Mouse (Mus musculus) layer of hippocampus, adult 2 months (tissue): Measurements from ENCODE around the gene Slc22a7. TPM values are rescaled to one million over a fixed set of nuclear protein-coding genes. Genes with fewer than 3 reads are reported as not detected.

Source experiments
- DNase-seq, 2 experiments: peaks; one replicate each; pipeline ENCODE4 v3.0.0; 2022; ENCODE audit warnings: low spot score in 2 of 2
- H3K27ac ChIP-seq: fragments of 200-600 bp; 2 replicates; pipeline ENCODE4 v1.8.1; 2022
- H3K4me3 ChIP-seq: fragments of 200-600 bp; 2 replicates; pipeline ENCODE4 v1.8.1; 2022; ENCODE audit warnings: mild to moderate bottlenecking
- CTCF ChIP-seq: fragments of 200-600 bp; conservative IDR thresholded peaks from 2 replicates; pipeline ENCODE4 v1.8.1; 2022; ENCODE audit warnings: antibody characterized with exemption, mild to moderate bottlenecking, moderate library complexity
- long read RNA-seq, 2 experiments: library from polyadenylated mRNA; stranded (forward); transcript quantifications; one replicate each; pipeline ENCODE4 v2.0.0; 2021; ENCODE audit warnings: borderline mapping rate in 2 of 2
- total RNA-seq, 2 experiments: library from RNA; stranded (reverse); gene quantifications; 2 replicates each; pipeline ENCODE4 v1.2.3; 2021

The Slc22a7 gene
- total RNA-seq = under 1 TPM in 1 of 2 experiments, not detected in 1; 0.28 TPM
- long read RNA-seq, experiment 1 = 0 reads
- long read RNA-seq, experiment 2 = 0 reads

DNA sequence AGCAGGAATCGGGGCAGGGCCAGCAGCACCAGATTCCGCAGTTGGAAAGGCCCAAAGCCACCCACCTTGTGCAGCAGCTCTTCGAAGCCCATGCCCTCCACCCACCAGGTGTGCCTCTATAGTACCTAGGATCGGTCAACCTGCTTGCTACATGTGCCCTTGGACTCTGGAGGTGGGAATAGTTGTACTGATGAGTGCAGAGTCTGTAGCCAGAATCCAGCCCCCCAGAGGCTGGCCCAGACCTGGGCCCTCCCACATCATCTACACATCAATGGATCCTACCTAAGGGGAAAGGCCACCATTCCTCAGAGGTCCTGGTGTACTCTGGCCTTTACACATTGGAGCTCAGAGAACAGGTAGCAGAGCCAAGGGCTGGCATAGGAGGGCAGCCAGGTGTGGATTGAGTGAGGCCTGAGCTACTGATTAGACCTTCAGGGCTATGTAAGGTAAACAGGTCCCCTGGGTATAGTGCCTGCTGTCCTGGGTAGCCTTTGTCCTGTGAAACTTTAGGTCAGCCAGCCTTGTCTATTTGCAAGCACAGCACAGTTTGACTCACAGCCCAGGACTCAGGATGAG, at the start of gene Slc22a7:
Gene Slc22a7 (minus strand): TSS at position 160 of the 576 bp plus-strand sequence.
- DNase-seq = no peak
- Histone ChIP-seq H3K27ac (no peak within 1 kb of the TSS), H3K4me3 (no peak within 1 kb of the TSS)
- no peak for TF ChIP-seq CTCF

DNA sequence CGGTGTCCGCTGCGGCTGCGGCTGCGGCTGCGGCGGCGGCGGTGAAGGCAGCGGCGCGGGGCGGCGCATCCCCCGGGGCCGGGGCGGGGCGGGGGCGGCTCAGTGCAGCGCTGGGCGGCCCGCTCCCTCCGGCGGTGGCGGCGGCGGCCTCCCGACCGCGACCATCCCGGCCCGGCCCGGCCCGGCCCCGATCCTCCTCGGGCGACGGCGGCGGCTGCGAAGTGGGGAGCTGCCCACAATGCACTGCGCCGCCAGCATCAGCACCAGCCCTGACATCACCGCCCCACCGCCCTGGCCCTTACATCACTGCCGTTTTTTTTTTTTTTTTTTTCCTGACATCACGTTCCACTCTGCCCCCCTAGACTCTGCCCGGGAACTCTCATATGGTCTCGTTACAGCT, 49.2 kb upstream of the Slc22a7 start, which contains the start of gene Ttbk1:
Gene Ttbk1 (minus strand): TSS at position 245 of the 400 bp plus-strand sequence.
- DNase-seq = peak; percentile 61 to 65
- Histone ChIP-seq H3K27ac (peak within 1 kb of the TSS; percentile 89), H3K4me3 (peak within 1 kb of the TSS; percentile 72)
- no peak for TF ChIP-seq CTCF

GRCm38 (mm10) chr17:46486995-46487394, 48.7 kb upstream of the Slc22a7 start:
- TF ChIP-seq CTCF = no peak
- peak overlapping the region; percentile 72 for H3K4me3 ChIP-seq
- no peak for DNase-seq
- peak overlapping the region; percentile 89 for H3K27ac ChIP-seq

- TF ChIP-seq CTCF = peak; percentile 54
- no peak for DNase-seq
- Histone ChIP-seq H3K27ac (peak overlapping the region; percentile 47; the same call in 1 of the 2 replicates), H3K4me3 (peak overlapping the region; percentile 66)
Measured at GRCm38 (mm10) chr17:46484461-46484875, 46.2 kb upstream of the Slc22a7 start.

DNA sequence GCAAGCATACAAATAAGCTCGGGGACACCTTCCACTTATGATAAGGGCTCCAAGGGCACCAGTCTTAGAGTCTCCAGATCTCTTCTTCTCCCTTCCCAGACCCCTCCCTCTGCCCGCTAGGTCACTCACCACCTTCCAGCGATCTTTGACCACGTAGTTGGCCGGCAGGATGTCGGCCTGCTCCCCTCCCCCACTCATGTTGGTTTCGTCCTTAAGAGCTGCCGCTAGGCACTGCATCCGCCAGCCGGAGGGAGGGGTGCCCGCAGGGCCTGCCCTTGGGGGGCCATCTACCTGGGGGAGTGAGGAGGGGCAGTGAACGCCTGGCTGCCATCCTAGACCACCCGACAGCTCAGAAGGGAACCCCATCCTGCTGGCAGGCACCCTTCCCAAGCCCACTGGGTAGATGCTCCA, 45.8 kb upstream of the Slc22a7 start:
- Histone ChIP-seq H3K4me3 (peak overlapping the region; percentile 66), H3K27ac (peak overlapping the region; percentile 47)
- DNase-seq = no peak
- TF ChIP-seq CTCF = no peak

DNA sequence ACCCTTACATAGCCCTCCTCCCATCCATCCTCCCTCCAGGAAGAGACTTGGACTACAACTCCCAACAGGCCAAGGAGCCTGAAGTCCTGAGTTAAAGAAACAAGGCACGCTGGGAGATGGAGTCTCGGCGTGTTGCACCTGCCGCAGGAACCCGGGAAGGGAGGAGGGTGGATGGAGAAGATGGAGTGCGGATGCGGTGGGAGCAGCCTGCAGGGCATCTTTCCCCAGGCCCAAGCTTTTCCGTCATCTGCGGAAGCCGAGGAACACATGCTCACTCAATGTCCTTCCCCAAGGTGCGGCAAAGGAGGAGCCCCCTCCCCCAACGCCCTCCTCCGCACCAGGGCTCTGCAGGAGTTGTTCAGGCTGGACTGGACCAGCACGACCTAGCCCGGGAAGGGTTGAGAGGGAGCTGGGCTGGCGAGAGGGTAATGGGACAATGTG, 45.3 kb upstream of the Slc22a7 start:
- Histone ChIP-seq H3K4me3 (peak overlapping the region; percentile 66), H3K27ac (peak overlapping the region; percentile 47)
- TF ChIP-seq CTCF = no peak
- peak; percentile 49 to 54 for DNase-seq

- H3K27ac ChIP-seq = no peak overlapping the region
- DNase-seq = no peak
- TF ChIP-seq CTCF = no peak
- H3K4me3 ChIP-seq = no peak overlapping the region
Measured at GRCm38 (mm10) chr17:46477286-46477685, 39.0 kb upstream of the Slc22a7 start.

DNA sequence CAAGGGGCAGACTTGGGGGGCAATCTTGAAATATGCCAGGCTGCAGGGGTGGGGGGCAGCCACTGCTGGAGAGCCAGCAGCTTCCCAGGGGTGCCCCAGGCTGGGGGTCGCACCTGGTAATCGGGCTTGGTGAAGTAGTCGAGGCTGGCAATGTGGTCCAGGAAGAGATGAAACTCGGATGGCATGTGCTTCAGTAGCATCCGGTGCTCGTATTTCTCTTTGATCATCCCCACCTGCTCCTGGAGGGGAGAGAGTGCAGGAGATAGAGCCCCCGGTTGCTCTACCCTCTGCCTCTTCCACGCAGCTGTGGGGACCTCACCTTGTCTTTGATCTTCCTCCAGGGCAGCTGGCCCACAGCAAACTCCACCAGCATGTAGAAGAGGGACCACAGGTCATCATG, 38.3 kb upstream of the Slc22a7 start:
- DNase-seq = no peak
- no peak overlapping the region for H3K4me3 ChIP-seq
- no peak overlapping the region for H3K27ac ChIP-seq
- no peak for TF ChIP-seq CTCF

DNA sequence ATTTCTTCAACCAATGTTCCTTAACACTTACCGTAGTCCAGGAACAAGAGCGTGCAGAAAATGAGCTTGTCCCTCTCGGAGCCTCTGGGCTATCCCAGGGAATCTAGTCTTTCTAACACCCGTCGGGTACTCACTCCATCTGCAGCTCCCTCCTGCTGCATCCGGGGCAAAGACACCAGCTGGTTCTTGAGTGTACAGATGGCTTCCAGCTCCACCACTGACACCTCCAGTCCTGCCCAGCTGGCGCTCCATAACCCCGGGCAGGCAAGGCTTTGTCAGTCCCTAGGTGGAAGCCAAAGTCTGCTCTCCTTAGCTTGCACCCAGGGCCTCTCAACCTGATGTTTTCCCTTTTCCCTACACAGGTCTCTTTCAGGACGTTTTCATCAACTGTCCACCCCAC, 29.6 kb upstream of the Slc22a7 start:
- TF ChIP-seq CTCF = no peak
- Histone ChIP-seq H3K27ac (no peak overlapping the region), H3K4me3 (no peak overlapping the region)
- DNase-seq = peak in 1 of 2 experiments; percentile 54

- TF ChIP-seq CTCF = no peak
- H3K4me3 ChIP-seq = no peak overlapping the region
- no peak for DNase-seq
- no peak overlapping the region for H3K27ac ChIP-seq
Measured at GRCm38 (mm10) chr17:46462226-46462625, 24.0 kb upstream of the Slc22a7 start.

- H3K4me3 ChIP-seq = no peak overlapping the region
- no peak for TF ChIP-seq CTCF
Measured at GRCm38 (mm10) chr17:46461347-46461746, 23.1 kb upstream of the Slc22a7 start.

DNA sequence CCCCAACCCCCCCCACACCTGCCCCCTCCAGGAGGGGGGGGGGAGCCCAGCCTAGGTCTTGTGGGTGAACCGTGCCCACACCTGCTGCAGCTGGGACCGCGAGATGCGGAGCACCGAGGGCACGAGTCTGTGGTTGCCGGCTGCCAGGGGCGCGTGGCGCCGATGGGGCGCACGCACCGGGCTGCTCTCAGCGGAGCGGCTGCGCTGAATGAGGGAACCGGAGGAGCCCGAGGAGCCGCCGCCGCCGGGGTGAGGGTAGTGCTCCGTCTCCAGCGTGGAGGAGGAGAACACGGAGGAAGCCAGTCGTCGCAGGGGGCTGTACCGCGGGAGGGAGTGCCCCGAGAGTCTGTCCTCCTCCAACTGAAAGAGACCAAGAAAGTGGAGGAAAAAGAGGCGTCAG, 22.4 kb upstream of the Slc22a7 start:
- TF ChIP-seq CTCF = no peak
- DNase-seq = no peak
- Histone ChIP-seq H3K4me3 (no peak overlapping the region), H3K27ac (no peak overlapping the region)

More at GRCm38 (mm10) chr17:46461347-46461746, 23.1 kb upstream of the Slc22a7 start:
- no peak overlapping the region for H3K27ac ChIP-seq
- DNase-seq = no peak

DNA sequence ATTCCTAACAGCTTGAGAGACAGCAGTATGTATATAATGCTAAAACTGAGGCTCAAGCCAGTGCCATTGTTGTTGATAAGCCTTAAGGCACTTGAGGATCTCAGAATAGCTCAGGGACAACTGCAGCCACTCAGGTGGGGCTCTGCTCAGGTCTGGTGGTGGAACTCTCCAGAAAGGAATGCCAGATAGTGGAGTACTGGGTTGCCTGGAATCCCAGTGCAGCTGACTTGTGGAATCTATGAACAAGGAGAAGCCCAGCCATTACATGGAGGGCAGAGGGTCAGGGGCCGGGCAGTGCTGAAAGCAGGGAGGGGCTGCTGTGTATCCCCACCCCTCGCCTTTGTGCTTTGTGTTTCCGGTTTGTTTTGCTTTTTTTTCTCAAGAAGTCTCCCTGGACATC, 20.2 kb upstream of the Slc22a7 start:
- no peak overlapping the region for H3K27ac ChIP-seq
- no peak for TF ChIP-seq CTCF
- H3K4me3 ChIP-seq = no peak overlapping the region
- DNase-seq = no peak

DNA sequence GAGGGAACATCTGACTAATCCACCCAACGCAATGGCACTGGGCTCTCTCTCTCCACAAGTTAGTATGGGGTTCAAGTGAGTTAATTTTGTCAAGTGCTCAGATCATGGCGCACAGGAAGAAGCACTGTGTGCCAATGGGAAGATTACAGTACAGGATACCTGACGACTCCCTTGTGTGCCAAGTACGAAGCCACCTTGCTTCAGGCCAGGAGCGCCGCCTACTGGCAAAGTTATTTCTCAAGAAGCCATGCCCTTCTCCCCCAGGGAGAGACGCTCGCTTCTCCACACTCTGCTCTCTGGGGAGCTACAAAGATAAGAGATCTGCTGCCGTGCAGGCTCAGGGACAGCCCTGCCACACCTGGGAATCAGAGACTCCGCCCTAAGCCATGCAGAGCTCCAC, 19.5 kb upstream of the Slc22a7 start:
- Histone ChIP-seq H3K4me3 (no peak overlapping the region), H3K27ac (no peak overlapping the region)
- DNase-seq = peak in 1 of 2 experiments; percentile 56
- peak; percentile 76 for TF ChIP-seq CTCF
